Mouse (Mus musculus) spleen, embryonic (tissue): Measurements from ENCODE around the gene Duxf3.
"Not testable (repeated sequence)": the region's sequence is repeated elsewhere in the genome, so short reads cannot be mapped to it uniquely, and the experiment has no call there.

Experiments used
- CTCF ChIA-PET: fragments of 350-600 bp; sonication (Branson Sonifier 250); formaldehyde crosslinking; loops from one replicate; lab custom pipeline; 2022; lab: Charles Lee

Duxf3 gene

GRCm38 (mm10) chr10:58223161-58223560, 9.3 kb downstream of the Duxf3 start:
- CTCF ChIA-PET, result not testable (repeated sequence)

DNA sequence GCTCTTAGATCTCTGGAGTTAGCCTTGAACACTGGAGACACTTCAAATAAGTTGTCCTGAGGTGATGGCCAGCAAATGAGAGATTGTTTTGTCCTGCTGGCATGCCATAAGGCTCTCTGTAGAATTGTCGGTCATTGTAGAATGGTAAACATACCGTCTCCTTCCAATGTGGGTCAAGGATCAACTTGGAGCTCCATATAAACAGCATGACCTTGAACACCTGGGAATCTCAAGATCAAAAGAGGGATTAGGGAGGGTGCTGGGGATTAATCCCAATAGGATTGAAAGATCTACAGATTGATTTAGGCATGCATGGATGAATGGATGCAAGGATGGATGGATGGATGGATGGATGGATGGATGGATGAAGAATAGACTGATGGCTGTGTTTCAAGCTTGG, 10.9 kb downstream of the Duxf3 start:
- CTCF ChIA-PET, result not testable (repeated sequence)

DNA sequence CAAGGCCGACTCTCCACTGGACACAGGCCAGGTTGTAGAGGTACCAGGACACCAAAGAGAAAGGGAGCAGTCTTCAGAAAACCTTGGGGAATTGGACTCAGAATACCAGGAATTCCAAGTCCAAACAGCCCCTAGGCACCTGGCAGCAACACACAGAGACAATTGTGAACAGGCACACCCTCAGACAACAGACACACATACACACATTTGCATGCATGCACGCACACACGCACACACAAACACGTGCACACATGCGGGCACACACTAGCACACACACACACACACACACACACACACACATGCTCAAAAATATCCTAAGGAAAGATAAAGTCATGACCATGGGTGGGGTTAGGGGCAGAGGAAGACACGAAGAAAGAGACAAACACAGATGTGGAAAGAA, 11.7 kb downstream of the Duxf3 start:
- CTCF ChIA-PET, result no interaction called here

- CTCF ChIA-PET, result no interaction called here
These were observed 15.1 kb downstream of the Duxf3 start for GRCm38 (mm10) chr10:58217366-58217765.

DNA sequence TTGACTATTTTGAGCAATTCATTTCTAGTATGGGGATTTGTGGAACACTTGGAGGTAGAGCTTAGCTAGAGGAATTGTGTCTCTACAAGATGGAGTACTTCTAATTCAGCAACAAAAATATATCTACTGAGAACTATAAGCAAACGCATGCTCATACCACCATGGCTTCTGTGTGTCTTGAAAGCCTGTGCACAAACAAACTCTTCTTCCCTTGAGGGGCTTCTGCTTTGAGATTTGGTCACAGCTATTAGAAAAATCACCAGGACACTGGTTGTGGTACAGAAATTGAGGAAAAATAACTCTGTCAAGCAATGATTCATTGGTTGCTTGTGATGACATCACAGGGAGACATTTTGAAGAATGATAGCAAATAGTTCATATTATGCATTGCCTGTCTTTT, 17.1 kb downstream of the Duxf3 start:
- CTCF ChIA-PET, result interaction anchor here (0.6 kb wide), 1 partner anchor 192 kb away, joined by 6 read pairs; no protein-coding TSS in a partner anchor

DNA sequence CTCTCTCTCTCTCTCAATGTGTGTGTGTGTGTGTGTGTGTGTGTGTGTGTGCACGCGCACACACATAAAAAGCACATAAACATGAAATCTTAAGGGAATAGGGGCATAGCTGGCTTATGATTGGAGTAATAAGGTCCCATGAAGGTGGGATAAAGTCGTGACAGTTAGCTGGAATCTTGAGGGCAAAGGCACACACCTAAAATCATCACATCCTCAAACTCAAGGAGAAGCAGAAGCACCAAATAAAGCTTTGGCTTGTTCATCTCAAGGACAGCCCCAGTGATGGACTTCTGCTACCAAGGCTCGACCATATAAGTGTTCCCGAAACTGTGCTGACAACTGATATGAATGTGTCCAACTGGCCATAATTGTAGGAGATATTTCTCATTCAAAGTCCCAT, 17.5 kb downstream of the Duxf3 start:
- CTCF ChIA-PET, result interaction anchor here (0.6 kb wide), 1 partner anchor 192 kb away, joined by 6 read pairs; no protein-coding TSS in a partner anchor

- CTCF ChIA-PET, result no interaction called here
These were observed 18.0 kb downstream of the Duxf3 start for GRCm38 (mm10) chr10:58214497-58214896.

GRCm38 (mm10) chr10:58212230-58212629, 20.2 kb downstream of the Duxf3 start:
- CTCF ChIA-PET, result no interaction called here

- CTCF ChIA-PET, result no interaction called here
These were observed 21.3 kb downstream of the Duxf3 start for GRCm38 (mm10) chr10:58211213-58211612.

DNA sequence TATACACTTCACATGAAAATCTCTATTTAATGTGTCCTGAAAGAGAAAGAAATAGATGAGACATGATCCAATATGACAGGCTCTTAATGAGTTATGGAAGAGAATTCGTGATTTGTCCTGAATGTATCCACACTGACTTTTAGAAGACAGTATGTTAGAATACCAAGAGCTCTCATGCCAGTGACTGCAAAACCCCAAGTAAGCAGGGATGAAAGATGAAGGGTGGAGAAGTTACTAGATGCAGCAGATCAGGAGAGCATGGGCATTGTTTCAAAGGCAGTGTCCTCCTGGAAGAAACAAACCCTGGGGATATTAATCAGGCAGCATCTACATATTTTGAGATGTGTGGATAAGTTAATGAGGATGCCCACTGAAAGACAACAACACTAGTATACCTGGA, 22.0 kb downstream of the Duxf3 start:
- CTCF ChIA-PET, result no interaction called here

DNA sequence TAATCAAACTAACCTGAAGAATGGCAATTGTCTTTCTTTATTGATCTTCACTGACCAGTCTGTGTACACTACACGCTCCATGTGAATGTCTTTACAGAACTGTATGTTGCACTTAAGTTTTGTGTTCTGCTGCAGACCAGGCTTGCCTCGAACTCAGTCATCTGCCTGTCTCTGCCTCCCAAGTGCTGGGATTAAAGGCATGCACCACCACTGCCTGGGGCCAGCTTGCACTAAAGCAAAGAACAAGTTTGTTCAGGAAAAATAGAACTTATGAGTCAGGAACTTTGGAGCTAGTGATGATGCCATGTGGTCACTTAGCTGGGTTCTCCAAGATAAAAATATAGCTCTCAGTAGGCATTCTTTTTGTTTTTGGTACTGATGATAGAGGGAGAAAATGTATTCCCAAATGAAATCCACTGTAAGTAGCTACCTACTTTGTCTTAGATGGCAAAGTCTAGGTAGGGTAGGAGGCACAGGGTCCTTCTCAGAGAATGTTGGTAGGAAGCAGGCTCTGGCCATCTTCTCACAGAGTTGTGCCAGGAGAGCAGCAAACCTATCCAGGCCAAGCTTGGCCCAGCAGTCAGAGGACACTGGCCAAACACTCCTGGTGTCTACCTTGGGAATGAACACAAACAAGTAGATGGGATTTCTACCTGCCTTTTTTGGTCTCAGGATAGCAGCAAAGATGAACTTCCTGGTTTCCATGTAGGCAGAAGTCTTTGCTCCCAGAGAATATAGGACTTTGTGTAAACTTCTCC, 22.6 kb downstream of the Duxf3 start:
- CTCF ChIA-PET, result no interaction called here

DNA sequence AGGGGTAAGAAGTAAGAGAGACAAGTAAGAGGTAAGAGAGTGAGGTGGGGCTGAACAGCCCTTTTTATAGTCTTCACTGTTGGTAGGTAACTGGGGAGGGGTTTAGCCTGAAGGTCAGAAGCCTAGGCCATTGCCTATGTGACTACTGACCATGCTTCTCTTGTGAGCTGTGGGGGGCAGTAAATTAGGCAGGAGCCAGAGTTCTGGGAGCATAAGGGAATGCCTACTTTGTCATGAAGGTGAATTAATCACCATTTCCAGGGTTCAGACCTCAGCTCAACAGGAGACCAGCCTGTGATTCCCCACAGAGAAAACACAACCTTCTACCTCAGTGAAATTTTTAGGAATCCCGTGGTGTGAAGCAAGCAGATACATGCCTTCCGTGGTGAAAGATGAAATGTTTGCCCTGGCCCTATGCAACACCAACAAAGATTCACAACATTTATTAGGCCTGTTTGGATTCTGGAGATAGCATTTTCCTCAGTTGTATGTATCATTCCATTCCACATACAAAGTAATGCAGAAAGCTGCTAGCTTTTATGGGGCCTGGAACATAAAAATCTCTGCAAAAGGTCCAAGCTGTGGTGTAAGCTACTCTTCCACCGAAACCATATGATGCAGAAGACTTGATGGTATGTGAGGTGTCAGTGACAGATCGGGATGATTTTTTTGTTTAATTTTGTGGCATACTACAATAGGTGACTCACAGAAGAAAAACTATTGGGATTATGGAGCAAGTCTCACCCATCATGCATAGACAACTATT, 25.7 kb downstream of the Duxf3 start:
- CTCF ChIA-PET, result no interaction called here

DNA sequence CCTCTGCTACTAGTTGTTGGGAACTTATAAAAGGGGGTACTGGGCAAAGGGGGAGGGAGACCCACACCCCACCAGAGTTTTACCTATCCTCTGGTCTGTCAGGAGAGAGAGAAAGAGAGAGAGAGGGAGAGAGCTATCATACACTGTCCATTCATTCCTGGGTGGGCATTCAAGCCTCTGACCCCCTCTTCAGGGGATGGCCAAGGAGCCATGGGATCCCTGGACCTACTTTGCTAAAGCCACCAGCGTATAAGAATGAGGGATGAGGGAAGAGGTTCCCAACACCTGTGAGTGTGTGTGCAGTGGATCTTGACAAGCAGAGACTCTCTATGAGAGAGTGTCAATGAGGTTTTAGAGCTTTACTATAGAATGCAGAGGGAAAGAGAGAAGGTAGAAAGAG, 26.5 kb downstream of the Duxf3 start:
- CTCF ChIA-PET, result no interaction called here
